ENCODE assay signal across 15 mouse cellular contexts in the genomic region with DNA sequence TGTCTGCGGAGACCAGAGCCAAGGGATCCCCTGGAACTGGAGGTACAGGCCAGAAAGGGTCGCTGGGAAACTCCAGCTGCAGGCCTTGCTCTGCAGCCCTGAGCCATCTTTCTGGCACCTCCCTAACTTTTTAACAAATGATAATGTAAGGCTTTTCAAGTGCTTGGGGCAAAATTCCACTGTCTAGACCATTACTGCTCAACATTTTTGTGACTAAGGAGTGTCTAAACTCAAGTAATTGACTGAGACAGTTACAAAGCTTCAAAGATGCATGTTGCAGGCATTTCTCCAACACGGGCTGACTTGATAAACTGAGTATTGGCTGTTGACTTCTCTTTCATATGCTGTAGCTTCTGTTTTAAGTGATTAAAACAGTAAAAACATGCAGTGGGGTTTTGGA.
"Had no signal": no experiment of that assay in that cellular context is flagged by ENCODE, and none has a peak within 500 bp of the region (broad histone marks: within the 10 kb centered on the region; RNA-seq: fewer than 3 reads in every experiment).

No protein-coding gene starts in this region.

- DNase-seq: kidney, adult 8-10 months; kidney, postnatal 14 days; layer of hippocampus, adult 9-11 months; layer of hippocampus, postnatal 36 days; liver; lung, adult 18-20 months; lung, postnatal 10 days; lung, postnatal 36 days; midbrain, embryonic 14.5 days; right cerebral cortex, adult 18-20 months; right cerebral cortex, postnatal 14 days; right cerebral cortex, postnatal 4 days; thymus, adult 2 months; thymus, postnatal 14 days; thymus, postnatal 4 days had no signal
